Mouse (Mus musculus) erythroblast, embryonic 14.5 days (primary cell): ENCODE measurements around the gene Tmem177. TPM values are rescaled to one million over a fixed set of nuclear protein-coding genes. Genes with fewer than 3 reads are reported as not detected.

ENCODE experiments used
- H3K27me3 ChIP-seq: 2 replicates; pipeline ENCODE4 v1.6.1; 2012; ENCODE audit warnings: inconsistent platforms; ENCODE audit not compliant: control insufficient read depth
- H3K36me3 ChIP-seq: 2 replicates; pipeline ENCODE4 v1.6.1; 2012; ENCODE audit warnings: mild to moderate bottlenecking, inconsistent platforms; ENCODE audit not compliant: control insufficient read depth
- H3K4me1 ChIP-seq: 2 replicates; pipeline ENCODE4 v1.6.1; 2012; ENCODE audit warnings: inconsistent platforms; ENCODE audit not compliant: control insufficient read depth
- H3K4me3 ChIP-seq: replicated peaks from 2 replicates; pipeline ENCODE3; 2012; ENCODE audit warnings: moderate library complexity, mild to moderate bottlenecking, inconsistent platforms
- H3K9me3 ChIP-seq: 2 replicates; pipeline ENCODE4 v1.6.1; 2012; ENCODE audit warnings: low read length, inconsistent platforms, mixed read lengths; ENCODE audit not compliant: control insufficient read depth
- GATA1 ChIP-seq: IDR thresholded peaks from 2 replicates; pipeline ENCODE4 v1.6.1; 2012; ENCODE audit warnings: low read length, inconsistent platforms, mixed read lengths
- TAL1 ChIP-seq: IDR thresholded peaks from 3 replicates; pipeline ENCODE4 v1.6.1; 2012; ENCODE audit warnings: low read length, inconsistent platforms, mixed read lengths
- polyA plus RNA-seq: library from polyadenylated mRNA; stranded (reverse); fragments of >175 nt; gene quantifications from 2 replicates; pipeline ENCODE4 v1.2.3, GENCODE M21; 2012

The Tmem177 gene
- polyA plus RNA-seq, 1 experiment = 0.03 TPM

DNA sequence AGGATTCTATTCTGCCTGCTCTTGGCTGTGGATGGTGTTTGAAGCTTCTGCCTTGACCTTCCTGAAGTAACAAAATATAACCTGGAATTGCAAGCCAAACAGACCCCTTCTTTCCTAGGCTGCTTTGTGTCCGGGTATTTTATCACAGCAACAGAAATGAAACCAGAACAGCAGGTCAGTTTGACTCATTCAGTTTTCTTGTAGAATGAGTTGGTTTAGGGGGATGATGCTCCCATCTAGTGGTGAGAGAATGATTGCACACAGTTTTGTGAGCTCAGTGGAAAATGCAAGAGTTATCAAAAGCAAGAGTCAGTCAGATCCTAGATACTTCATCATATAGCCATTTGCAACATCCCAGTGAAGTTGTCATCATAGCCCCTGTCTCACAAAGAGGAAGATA is 16.7 kb upstream of the Tmem177 start:
- Histone ChIP-seq H3K9me3 (no peaks in the 10 kb centered on the region), H3K36me3 (no peaks in the 10 kb centered on the region), H3K4me1 (no peaks in the 10 kb centered on the region), H3K27me3 (no peaks in the 10 kb centered on the region), H3K4me3 (no peak overlapping the region)
- TF ChIP-seq TAL1 = no peak
- TF ChIP-seq GATA1 = no peak

DNA sequence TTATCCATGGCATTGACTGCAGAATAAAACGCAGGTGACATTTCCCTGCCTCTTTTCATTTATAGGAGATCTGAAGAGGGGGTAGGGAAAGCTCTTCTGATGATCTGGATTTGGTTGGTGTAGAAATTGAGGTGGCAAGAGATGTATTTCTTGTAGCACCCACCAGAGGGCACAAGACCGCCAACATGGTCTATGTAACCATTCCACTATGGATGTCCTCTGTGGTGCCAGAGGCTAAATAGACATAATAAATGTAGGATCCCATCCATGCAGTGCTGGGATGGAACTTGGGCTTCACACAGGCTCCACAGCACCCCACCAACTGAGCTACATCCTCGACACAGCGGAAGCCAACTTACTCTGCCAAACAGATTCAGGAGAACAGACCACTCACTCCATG is 6.3 kb upstream of the Tmem177 start:
- TF ChIP-seq GATA1 = no peak
- no peak for TF ChIP-seq TAL1
- peaks cover 7% of the 10 kb centered on the region for H3K4me1 ChIP-seq
- no peaks in the 10 kb centered on the region for H3K9me3 ChIP-seq
- H3K27me3 ChIP-seq = no peaks in the 10 kb centered on the region
- H3K36me3 ChIP-seq = no peaks in the 10 kb centered on the region
- H3K4me3 ChIP-seq = no peak overlapping the region

DNA sequence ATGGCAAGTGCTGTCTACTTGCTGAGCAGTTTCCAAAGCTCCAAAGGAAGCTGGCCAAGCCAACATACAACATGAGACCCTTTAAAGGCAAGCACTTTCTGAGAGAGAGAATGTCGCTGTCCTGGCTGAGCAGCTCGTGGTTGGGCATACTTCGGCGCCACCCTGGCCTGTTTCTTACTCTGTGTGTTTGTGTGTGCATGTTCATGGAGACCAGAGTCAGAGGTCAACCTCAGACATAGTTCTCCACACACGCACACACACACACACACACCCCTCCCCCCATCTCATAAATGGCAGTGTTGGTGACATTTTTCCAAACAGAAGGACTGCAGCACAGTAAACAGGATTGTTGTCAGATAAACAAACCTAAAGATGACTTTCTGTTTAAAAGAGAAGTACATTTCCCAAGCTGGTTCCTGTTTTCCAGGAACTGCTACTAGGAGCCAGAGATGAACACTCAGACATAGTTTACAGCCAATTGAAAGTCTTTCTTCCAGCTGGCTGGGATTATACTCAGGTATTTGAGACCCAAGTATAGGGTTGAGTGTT is 3.9 kb upstream of the Tmem177 start:
- TF ChIP-seq GATA1 (no peak), TAL1 (no peak)
- Histone ChIP-seq H3K27me3 (no peaks in the 10 kb centered on the region), H3K4me3 (no peak overlapping the region), H3K36me3 (no peaks in the 10 kb centered on the region), H3K9me3 (no peaks in the 10 kb centered on the region), H3K4me1 (peaks cover 20% of the 10 kb centered on the region)

DNA sequence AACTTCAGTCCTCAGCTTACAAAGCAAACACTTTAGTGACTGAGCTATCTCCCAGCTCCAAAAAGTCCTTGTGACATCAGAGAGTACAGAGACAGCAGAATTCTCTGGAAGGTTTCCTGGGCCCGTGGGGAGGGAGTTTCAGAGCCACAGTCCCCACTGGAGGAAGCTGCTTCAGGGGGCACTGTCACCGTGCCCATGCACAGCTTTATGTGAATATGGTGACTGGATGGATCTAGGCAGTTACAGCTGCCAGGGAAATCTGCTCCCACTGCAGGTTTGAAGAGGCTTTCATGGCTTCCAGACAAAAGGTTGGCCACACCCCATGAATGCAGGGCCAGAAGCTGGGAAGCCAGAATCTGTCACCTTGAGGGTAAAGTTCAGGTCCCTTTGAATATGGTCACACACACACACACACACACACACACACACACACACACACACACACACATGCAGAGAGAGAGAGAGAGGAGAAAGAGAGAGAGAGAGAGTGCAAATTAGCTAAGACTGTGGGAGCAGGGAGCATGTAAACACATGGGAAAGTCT is 5.7 kb downstream of the Tmem177 start:
- Histone ChIP-seq H3K9me3 (no peaks in the 10 kb centered on the region), H3K36me3 (peaks cover 28% of the 10 kb centered on the region), H3K27me3 (no peaks in the 10 kb centered on the region), H3K4me3 (no peak overlapping the region), H3K4me1 (peaks cover 15% of the 10 kb centered on the region)
- TF ChIP-seq GATA1 = no peak

DNA sequence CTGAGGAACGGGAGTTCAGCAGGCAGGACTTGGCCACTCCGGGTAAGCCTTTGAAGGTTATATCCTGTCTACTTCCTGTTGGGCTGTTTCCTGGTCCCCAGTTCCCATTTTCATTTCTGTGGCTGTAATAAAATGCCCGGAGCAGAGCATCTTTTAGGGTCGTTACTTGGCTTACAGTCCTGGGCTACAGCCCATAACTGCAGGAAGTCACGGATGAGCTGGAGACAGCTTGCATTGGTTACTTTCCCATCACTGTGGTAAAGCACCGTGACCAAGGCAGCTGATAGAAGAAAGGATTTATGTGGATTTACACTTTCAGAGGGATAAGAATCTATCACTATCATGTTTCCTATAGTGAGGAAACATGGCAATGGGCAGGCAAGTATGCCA is 9.8 kb downstream of the Tmem177 start:
- H3K4me3 ChIP-seq = no peak overlapping the region
- no peaks in the 10 kb centered on the region for H3K4me1 ChIP-seq
- H3K27me3 ChIP-seq = no peaks in the 10 kb centered on the region
- H3K9me3 ChIP-seq = no peaks in the 10 kb centered on the region
- no peaks in the 10 kb centered on the region; the same call in 1 of the 2 replicates for H3K36me3 ChIP-seq
- TF ChIP-seq TAL1 (no peak), GATA1 (no peak)

DNA sequence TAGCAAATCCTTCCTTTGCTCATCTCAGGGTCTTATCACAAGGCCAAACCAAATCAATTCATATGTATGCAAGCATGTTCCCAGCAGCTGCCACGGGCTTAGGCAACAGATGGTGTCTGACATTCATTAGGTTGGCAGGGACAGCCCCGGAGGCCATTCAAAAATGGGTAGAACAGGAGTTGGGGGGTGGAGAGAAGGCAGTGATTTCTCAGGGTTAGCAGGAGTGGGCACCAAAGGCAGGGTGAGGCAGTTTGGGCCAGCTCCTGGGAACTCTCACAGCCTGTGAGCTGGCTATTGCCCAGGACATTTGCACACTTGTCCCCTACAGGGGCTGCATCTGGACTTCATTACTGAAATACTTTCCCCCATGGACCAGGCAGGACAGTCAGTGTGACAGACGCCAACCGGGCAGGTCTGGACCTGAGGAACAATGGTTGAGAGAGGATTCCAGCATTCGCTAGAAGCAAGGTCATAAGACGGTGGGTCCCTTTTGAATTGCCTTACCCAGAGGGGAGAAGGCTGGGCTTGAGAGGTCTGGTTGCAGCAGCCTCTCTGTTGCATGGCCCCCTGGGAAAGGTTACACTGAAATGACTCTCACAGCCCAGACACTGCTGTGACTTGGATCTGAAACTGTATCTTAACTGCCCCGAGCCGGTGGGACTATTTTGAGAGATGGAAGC is 10.3 kb downstream of the Tmem177 start:
- H3K4me1 ChIP-seq = no peaks in the 10 kb centered on the region
- no peak overlapping the region for H3K4me3 ChIP-seq
- TF ChIP-seq TAL1 (no peak), GATA1 (no peak)
- H3K36me3 ChIP-seq = no peaks in the 10 kb centered on the region
- no peaks in the 10 kb centered on the region for H3K9me3 ChIP-seq
- no peaks in the 10 kb centered on the region for H3K27me3 ChIP-seq

DNA sequence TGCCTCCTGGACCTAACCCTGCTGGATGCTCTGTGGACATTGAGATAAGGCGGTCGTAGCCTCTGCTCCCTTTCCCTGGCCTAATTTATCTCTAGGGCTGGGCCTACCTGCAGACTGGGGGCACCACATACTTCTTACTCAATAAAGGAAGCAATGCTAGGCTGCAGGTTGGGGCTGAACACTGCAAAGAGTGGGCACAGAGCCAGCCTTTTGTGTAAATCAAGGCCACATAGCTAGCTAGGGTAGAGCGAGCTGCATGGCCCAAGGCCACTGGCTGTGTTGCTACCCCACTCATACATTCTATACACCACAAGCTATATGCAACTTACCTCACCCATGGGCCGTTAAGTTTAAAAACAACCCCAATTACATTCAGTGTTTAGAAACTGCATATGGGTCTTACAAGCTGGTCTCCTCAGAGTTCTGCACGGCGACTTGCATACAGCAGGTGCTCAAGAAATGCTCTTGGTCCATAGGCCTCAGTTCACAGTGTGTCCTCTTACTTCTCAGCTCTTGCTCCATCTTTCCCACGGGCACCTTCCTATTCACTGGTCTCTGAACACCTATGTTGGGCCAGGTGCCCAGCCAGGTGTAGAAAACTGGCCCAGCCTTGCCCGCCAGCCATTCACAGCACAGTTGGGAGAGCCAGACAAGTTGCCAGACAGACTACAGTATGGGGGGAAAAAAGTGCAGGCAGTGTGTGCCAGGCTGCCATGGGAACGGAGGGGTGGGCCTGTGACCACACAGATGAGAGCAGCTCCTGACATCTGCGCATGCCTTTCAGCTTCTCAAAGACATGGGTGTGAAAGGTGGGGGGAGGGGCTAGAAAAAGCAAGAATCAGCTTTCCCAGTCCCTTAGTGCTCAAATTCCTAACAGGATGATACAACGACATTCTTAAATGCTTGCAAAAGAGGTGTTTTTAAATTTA is 13.5 kb downstream of the Tmem177 start:
- Histone ChIP-seq H3K4me3 (no peak overlapping the region), H3K36me3 (no peaks in the 10 kb centered on the region), H3K4me1 (no peaks in the 10 kb centered on the region), H3K27me3 (no peaks in the 10 kb centered on the region), H3K9me3 (no peaks in the 10 kb centered on the region)
- no peak for TF ChIP-seq GATA1

DNA sequence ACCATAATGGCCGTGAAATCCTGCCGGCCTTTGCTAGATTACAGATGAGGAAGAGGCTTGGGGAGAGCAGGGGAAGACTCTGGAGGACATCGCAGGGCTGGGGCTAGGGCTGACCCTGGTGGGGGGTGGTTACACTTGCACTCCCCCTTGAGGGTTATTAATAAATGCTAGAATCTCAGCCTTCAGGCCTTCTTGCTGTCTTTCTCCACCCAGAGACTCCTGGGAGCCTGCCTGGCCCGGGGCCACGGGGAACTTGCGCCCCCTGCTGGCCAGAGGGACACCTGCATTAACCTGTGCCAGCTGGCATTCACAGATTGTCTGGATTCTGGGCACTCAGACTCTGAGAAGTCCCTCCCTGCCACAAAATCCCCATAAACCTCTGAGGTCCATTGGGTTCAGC is 18.1 kb downstream of the Tmem177 start:
- Histone ChIP-seq H3K4me1 (no peaks in the 10 kb centered on the region), H3K27me3 (no peaks in the 10 kb centered on the region), H3K36me3 (no peaks in the 10 kb centered on the region), H3K4me3 (no peak overlapping the region), H3K9me3 (no peaks in the 10 kb centered on the region)
- TF ChIP-seq GATA1 (no peak), TAL1 (no peak)

DNA sequence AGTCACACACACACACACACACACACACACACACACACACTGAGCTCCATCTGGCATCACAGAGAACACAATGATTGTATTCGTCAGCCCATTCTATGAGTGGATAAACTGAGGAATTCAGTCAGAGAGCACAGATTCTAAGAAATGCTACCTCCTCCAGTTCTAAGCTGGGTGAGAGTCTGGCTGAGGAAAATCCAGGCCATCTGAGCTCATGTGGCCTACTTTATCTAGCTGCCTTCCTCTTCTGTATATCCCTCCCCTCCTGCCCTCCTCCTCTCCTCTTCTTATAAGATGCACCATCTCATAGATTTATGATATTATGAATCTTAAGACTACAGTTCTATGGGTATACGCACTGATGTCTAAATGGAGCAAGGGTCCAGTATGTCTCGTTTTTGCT is 19.4 kb downstream of the Tmem177 start:
- Histone ChIP-seq H3K4me1 (no peaks in the 10 kb centered on the region), H3K36me3 (no peaks in the 10 kb centered on the region), H3K9me3 (no peaks in the 10 kb centered on the region), H3K4me3 (no peak overlapping the region), H3K27me3 (no peaks in the 10 kb centered on the region)
- TF ChIP-seq TAL1 (no peak), GATA1 (no peak)
